Mouse (Mus musculus) limb, embryonic 13.5 days (tissue): ENCODE results near the gene Pkp4. TPM values are rescaled to one million over a fixed set of nuclear protein-coding genes. Genes with fewer than 3 reads are reported as not detected.
A peak's percentile ranks its signal among the peaks of the same experiment; 100 is the strongest.

Experiments used
- ATAC-seq: fragments of 200-750 bp; cut with Nextera tagmentation; 2 replicates; pipeline ENCODE4 v1.8.0; 2017; ENCODE audit warnings: low read depth, moderate number of reproducible peaks, moderate TSS enrichment; ENCODE audit not compliant: low FRiP score
- H3K27ac ChIP-seq: fragments of 300-500 bp; sonication (generic); 2 replicates; pipeline ENCODE4 v1.5.1; 2015; ENCODE audit warnings: inconsistent platforms, mild to moderate bottlenecking, moderate library complexity
- H3K27me3 ChIP-seq: fragments of 300-500 bp; sonication (generic); 2 replicates; pipeline ENCODE4 v1.6.1; 2015; ENCODE audit warnings: mild to moderate bottlenecking, inconsistent platforms
- H3K36me3 ChIP-seq: fragments of 300-500 bp; sonication (generic); 2 replicates; pipeline ENCODE4 v1.6.1; 2015; ENCODE audit warnings: inconsistent platforms, mild to moderate bottlenecking, moderate library complexity
- H3K4me1 ChIP-seq: fragments of 300-500 bp; sonication (generic); 2 replicates; pipeline ENCODE4 v1.6.1; 2015; ENCODE audit warnings: inconsistent platforms
- H3K4me2 ChIP-seq: fragments of 300-500 bp; sonication (generic); replicated peaks from 2 replicates; pipeline ENCODE4 v1.6.1; 2015; ENCODE audit warnings: inconsistent platforms, mild to moderate bottlenecking, moderate library complexity
- H3K4me3 ChIP-seq: fragments of 300-500 bp; sonication (generic); 2 replicates; pipeline ENCODE4 v1.5.1; 2015; ENCODE audit warnings: moderate library complexity, mild to moderate bottlenecking, inconsistent platforms
- H3K9ac ChIP-seq: fragments of 300-500 bp; sonication (generic); 2 replicates; pipeline ENCODE4 v1.6.1; 2015; ENCODE audit warnings: mild to moderate bottlenecking, inconsistent platforms
- H3K9me3 ChIP-seq: fragments of 300-500 bp; sonication (generic); 2 replicates; pipeline ENCODE4 v1.6.1; 2016; ENCODE audit warnings: inconsistent platforms
- WGBS: fragments of 180-500 bp; shearing (Covaris S2); methylation state at CpG from one replicate; pipeline ENCODE4 v1.1.7; 2015; 5-methylcytosine and 5-hydroxymethylcytosine counted together
- polyA plus RNA-seq: library from polyadenylated mRNA; unstranded; fragments of >200 nt; fragmentation: Nextera tagmentation; extraction: Ambion mirVana; gene quantifications from 2 replicates; pipeline ENCODE4 v1.2.1, GENCODE M21; 2015

The Pkp4 gene
- polyA plus RNA-seq, 1 experiment from 2014 or later, result 23.2 TPM

DNA sequence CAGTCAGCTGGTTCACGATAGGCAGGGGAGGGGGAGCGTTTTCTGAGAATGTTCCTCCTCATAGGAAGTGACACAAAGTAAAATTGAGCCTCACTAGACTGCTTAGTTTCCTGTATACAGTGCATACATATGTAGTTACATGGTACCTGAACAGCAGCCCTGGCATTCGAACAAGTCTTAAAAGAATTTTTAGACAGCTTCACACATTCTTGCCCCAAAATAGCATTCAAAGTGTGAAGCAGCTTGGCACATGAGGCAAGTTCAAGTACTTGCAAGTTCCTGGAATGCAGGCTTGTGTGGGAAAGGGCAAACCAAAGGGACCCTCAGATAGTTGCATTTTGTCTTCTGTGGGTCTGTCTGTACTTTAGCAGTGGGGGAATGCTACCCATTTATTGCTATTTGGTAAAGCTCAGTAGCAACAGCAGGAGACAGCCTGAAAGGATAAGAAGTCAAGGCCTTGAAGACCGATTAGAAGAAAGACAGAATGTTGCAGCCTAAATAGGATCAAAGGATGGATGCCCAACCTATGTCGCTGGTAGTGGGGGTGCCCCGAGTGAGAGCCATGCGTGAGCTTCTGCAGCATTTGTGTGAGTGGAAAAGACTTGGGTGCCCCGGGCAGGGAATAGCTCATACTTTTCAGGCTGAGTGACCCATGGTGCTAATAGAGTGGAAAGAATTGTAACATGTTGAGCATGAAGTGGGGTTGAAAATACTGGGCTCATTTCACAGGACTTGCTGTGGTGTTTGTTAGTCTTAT, 124.3 kb downstream of the Pkp4 start:
- Histone ChIP-seq H3K4me1 (peaks cover 12% of the 10 kb centered on the region; the same call in 1 of the 2 replicates), H3K36me3 (no peaks in the 10 kb centered on the region), H3K9me3 (no peaks in the 10 kb centered on the region), H3K9ac (no peak overlapping the region), H3K27ac (no peak overlapping the region), H3K4me2 (no peak overlapping the region), H3K27me3 (no peaks in the 10 kb centered on the region), H3K4me3 (no peak overlapping the region)
- 85% methylated on average over 8 of the region's 8 CpGs for WGBS
- ATAC-seq, result no peak

DNA sequence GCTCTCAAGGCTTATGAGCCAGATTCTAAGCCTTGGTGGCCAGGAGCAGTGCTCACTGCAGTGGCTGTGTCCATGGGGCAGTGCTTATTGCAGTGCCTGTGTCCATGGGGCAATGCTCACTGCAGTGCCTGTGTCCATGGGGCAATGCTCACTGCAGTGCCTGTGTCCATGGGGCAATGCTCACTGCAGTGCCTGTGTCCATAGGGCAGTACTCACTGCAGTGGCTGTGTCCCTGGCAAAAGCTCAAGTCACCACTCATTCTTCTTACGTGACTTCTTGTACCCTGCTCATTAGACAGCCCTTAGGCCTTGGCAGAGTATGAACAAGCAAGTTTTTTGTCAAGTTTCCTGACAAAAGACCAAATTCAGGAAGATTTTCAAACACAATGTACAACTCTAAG, 124.9 kb downstream of the Pkp4 start:
- H3K9ac ChIP-seq, result no peak overlapping the region
- 84% methylated on average over 1 of the region's 1 CpGs for WGBS
- H3K27ac ChIP-seq, result no peak overlapping the region
- H3K36me3 ChIP-seq, result no peaks in the 10 kb centered on the region
- H3K4me2 ChIP-seq, result no peak overlapping the region
- ATAC-seq, result no peak
- no peak overlapping the region for H3K4me3 ChIP-seq
- no peaks in the 10 kb centered on the region for H3K9me3 ChIP-seq
- H3K4me1 ChIP-seq, result peaks cover 19% of the 10 kb centered on the region
- H3K27me3 ChIP-seq, result no peaks in the 10 kb centered on the region

DNA sequence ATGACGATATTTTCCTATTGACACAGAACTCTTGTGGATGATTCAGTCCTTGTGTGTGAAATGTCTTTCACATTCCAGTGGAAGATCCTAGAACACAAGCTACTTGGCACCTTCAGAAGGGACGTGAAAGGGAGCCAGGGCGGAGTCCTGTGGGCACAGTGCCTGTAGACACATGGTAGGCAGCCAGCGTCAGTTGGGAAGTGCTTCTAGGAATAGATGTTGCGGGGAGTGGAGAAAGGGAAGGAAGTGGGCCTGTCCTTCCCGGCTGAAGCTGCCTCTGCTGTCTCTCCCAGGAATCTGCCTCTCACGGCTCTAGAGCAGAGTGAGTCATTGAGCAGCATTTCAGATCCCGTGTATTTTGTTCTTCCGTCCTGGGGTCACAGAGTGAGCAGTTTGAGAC, 125.6 kb downstream of the Pkp4 start:
- Histone ChIP-seq H3K4me2 (no peak overlapping the region), H3K9me3 (no peaks in the 10 kb centered on the region), H3K4me3 (no peak overlapping the region), H3K27me3 (no peaks in the 10 kb centered on the region), H3K9ac (no peak overlapping the region), H3K36me3 (no peaks in the 10 kb centered on the region), H3K4me1 (peaks cover 18% of the 10 kb centered on the region), H3K27ac (no peak overlapping the region)
- WGBS, result 79% methylated on average over 9 of the region's 9 CpGs
- no peak for ATAC-seq

DNA sequence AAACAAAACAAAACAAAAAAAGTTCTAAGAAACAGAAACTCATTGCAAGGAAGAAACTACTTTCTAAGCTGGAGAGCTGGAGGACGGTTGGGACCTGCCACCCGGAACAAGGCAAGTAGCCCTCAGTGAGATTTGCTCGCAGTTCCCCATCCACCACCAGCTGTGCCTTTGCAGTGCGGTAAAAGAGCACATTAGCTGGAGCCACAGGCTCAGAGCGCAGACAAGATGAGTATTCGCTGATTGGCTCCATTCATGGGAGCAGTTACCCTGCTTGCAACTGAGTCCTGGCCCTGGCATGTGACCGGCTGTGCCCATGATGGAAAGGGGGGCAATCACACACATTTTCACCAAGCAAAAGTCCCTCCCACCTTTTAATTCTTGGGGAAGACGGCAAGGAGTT, 127.0 kb downstream of the Pkp4 start:
- Histone ChIP-seq H3K4me2 (no peak overlapping the region), H3K27me3 (no peaks in the 10 kb centered on the region), H3K4me3 (no peak overlapping the region), H3K9ac (no peak overlapping the region), H3K36me3 (no peaks in the 10 kb centered on the region), H3K27ac (no peak overlapping the region), H3K9me3 (no peaks in the 10 kb centered on the region), H3K4me1 (peaks cover 18% of the 10 kb centered on the region)
- WGBS, result 71% methylated on average over 8 of the region's 8 CpGs
- ATAC-seq, result no peak

DNA sequence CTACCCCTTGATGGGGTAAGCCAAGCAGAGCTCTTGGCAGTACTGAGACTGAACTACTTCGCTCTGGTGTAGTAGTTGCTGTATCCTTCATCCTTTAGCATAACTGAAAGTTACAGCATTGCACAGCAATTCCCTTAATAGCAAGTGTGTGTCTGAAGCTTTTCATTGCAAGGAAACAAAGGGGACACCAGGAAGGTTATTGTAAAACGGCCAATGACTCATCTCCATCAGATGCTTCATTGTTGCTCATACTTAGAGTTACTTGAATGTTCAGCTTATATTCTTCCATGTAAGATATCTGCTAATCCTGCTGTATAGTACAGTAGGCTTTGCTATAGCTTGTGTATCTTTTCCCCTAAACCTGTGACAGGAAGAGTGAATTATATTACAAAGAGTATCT, 128.8 kb downstream of the Pkp4 start:
- Histone ChIP-seq H3K9me3 (no peaks in the 10 kb centered on the region), H3K36me3 (no peaks in the 10 kb centered on the region), H3K9ac (no peak overlapping the region), H3K4me2 (no peak overlapping the region), H3K4me3 (no peak overlapping the region), H3K4me1 (peaks cover 18% of the 10 kb centered on the region), H3K27me3 (no peaks in the 10 kb centered on the region), H3K27ac (no peak overlapping the region)
- WGBS, result 90% methylated on average over 2 of the region's 2 CpGs
- no peak for ATAC-seq

DNA sequence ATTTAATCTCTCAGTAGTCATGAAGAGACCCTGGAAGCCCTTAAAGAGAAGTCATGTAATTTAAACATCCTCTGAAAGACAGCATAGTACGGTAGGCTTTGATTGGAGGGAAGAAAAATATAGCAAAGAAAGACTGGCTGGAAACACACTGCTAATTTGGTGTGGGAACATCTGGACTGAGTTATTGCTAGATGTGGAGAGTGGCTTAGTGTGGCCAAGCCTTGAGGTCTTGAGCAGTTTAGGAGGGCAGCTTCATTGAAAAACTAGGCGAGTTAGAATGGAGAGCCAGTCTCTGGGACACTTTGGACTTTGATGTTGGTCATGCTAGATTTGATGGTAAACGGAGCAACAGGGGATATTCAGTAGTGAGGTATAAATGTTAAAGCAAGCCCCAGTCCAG, 129.7 kb downstream of the Pkp4 start:
- no peak overlapping the region for H3K4me3 ChIP-seq
- peaks cover 15% of the 10 kb centered on the region for H3K4me1 ChIP-seq
- no peaks in the 10 kb centered on the region for H3K36me3 ChIP-seq
- no peak overlapping the region for H3K4me2 ChIP-seq
- no peak for ATAC-seq
- no peaks in the 10 kb centered on the region for H3K27me3 ChIP-seq
- no peak overlapping the region for H3K27ac ChIP-seq
- H3K9me3 ChIP-seq, result no peaks in the 10 kb centered on the region
- no peak overlapping the region for H3K9ac ChIP-seq
- 20% methylated on average over 3 of the region's 3 CpGs for WGBS

DNA sequence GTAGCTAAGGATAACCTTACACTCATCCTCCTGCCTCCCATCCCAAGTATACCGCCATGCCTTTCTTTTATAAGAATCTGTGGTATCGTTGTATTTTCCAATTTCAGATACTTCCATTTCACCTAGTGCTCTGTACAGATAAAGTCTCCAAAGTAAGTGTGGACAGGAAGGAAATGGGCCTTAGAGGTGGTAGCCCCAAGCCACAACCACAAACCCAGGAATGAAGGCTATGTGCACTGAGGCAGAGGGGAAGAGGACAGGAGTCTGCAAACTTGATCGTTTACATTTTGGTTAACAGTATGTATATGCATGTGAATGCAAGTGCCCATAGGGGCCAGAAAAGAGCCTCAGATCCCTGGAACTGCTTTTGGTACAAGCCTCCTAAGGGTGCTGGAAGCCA, 139.2 kb downstream of the Pkp4 start:
- Histone ChIP-seq H3K27me3 (no peaks in the 10 kb centered on the region), H3K4me2 (no peak overlapping the region), H3K9me3 (no peaks in the 10 kb centered on the region), H3K4me3 (no peak overlapping the region), H3K36me3 (no peaks in the 10 kb centered on the region), H3K27ac (no peak overlapping the region), H3K4me1 (no peaks in the 10 kb centered on the region), H3K9ac (no peak overlapping the region)
- WGBS, result 81% methylated on average over 3 of the region's 3 CpGs
- ATAC-seq, result no peak

DNA sequence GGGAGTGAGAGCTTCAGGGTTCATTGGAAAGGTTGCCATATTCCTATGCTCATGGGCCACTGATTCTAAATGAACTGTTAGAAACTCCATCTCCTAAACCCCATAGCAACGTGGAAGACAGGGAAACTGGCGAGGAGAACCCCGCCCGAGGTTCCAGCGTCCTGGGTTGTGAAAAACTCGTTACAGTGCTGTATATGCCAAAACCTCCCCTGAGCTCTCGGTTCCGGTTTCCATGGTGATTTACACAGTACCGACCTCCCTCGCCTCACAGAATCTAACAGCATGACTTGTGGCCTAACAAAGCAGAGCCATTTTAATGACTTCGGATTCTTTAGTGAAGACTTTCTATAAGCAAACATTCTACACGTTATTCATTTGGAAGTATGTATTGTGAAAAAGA, 141.0 kb downstream of the Pkp4 start:
- WGBS, result 56% methylated on average over 12 of the region's 12 CpGs
- Histone ChIP-seq H3K9me3 (no peaks in the 10 kb centered on the region), H3K4me1 (no peaks in the 10 kb centered on the region), H3K27me3 (no peaks in the 10 kb centered on the region), H3K4me2 (no peak overlapping the region), H3K36me3 (peaks cover 12% of the 10 kb centered on the region), H3K9ac (no peak overlapping the region), H3K4me3 (no peak overlapping the region), H3K27ac (no peak overlapping the region)
- ATAC-seq, result peak; percentile 67; the same call in 1 of the 2 replicates

DNA sequence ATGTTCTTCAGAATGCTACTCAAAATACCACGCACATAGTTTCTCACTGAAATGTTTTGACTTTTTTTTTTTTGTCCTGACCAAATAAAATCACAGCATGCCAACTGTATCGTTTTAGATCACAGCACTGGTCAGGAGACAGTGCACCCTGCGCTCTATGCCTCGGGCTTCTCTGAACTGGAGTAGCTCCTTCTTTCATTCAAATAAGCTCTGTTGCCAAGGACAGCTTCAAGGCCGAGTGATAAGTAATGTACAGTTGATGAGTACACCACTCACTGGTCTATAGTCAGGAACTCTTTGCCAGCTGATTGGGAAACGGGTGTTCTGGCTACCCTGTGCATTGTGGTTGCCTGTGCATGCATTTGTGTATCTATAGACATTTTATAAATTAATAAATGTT, 141.8 kb downstream of the Pkp4 start:
- no peaks in the 10 kb centered on the region for H3K27me3 ChIP-seq
- no peak for ATAC-seq
- WGBS, result 88% methylated on average over 6 of the region's 6 CpGs
- H3K27ac ChIP-seq, result no peak overlapping the region
- peaks cover 20% of the 10 kb centered on the region for H3K36me3 ChIP-seq
- H3K9ac ChIP-seq, result no peak overlapping the region
- H3K4me1 ChIP-seq, result no peaks in the 10 kb centered on the region
- H3K9me3 ChIP-seq, result no peaks in the 10 kb centered on the region
- no peak overlapping the region for H3K4me3 ChIP-seq
- H3K4me2 ChIP-seq, result no peak overlapping the region

DNA sequence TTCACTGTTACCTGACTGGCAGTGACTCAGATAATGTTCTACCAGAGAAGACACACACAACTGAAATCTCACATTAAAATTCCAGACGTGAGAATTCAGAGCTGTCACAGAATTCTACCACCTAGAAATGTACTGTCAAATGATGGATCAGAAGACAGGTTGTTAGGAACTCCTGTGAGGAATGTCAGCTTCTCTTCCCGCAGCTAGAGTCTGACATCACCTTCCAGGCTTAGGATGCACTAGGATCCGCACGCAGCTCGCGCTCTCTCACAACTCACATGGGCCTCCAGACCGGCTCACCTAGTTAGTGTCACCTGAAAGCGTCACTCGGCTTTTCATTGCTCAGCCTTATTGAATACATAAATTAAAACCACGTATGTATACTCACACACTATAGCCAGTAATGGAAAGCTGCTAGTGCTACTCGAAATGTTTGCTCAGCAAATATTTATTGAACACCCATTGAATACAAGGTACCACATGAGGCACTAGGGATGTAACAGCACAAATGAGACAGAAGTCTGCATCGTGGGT, 142.9 kb downstream of the Pkp4 start:
- Histone ChIP-seq H3K36me3 (peaks cover 31% of the 10 kb centered on the region), H3K4me2 (no peak overlapping the region), H3K27me3 (no peaks in the 10 kb centered on the region), H3K9ac (no peak overlapping the region), H3K27ac (no peak overlapping the region), H3K9me3 (no peaks in the 10 kb centered on the region), H3K4me1 (no peaks in the 10 kb centered on the region), H3K4me3 (no peak overlapping the region)
- no peak for ATAC-seq
- WGBS, result 87% methylated on average over 12 of the region's 12 CpGs

DNA sequence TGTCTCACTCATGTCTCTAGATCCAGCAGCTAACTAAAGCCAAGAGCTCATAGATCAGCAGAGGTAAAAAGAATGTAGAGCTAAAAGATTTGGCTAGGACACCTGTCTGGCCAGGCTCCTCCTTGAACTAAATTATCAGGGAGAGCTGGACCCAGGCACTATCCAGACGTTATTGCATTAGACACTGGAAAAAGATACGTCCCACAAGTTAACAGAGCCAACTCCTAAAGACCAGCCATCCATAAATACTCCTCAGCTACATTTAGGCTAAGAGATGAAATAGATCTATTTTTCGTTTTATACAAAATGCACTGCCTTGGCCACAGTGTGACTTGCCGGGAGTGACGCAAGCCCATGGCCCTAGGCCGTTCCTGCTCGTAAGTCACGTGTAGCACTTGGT, 146.7 kb downstream of the Pkp4 start:
- no peak overlapping the region for H3K27ac ChIP-seq
- H3K4me3 ChIP-seq, result no peak overlapping the region
- no peak overlapping the region for H3K4me2 ChIP-seq
- no peaks in the 10 kb centered on the region for H3K9me3 ChIP-seq
- 86% methylated on average over 8 of the region's 8 CpGs for WGBS
- no peak for ATAC-seq
- no peak overlapping the region for H3K9ac ChIP-seq
- peaks cover 53% of the 10 kb centered on the region for H3K36me3 ChIP-seq
- H3K27me3 ChIP-seq, result no peaks in the 10 kb centered on the region
- H3K4me1 ChIP-seq, result no peaks in the 10 kb centered on the region

DNA sequence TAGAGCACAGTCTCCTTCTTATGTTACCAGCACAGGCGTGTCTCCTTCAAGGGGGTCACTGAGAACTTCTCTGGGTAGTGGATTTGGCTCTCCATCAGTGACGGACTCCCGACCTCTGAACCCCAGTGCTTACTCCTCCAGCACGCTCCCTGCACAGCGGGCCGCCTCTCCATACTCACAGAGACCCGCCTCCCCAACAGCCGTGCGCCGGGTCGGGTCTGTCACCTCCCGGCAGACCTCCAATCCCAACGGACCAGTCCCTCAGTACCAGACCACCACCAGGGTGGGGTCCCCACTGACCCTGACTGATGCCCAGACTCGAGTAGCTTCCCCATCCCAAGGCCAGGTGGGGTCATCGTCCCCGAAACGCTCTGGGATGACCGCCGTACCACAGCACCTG, 147.4 kb downstream of the Pkp4 start:
- no peak for ATAC-seq
- H3K9me3 ChIP-seq, result no peaks in the 10 kb centered on the region

DNA sequence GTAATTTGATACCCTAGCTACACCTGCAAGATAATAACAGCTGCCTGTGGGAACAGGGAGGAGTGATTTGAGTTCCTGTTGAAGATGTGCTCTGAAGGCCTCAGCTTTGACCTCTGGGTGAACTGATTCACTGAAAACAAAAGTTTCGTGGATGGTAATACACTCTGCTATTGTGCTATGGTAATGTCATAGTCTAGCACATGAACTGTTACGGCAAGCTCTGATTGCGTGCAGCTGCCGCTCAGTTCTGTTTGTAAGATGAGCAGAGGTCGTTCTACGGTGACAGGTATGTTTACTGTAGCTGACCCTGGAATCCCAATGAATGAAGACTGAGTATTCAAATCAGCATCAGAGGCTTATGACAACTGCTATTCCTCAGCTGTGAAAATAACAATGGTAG, 152.6 kb downstream of the Pkp4 start:
- Histone ChIP-seq H3K4me1 (no peaks in the 10 kb centered on the region), H3K9ac (no peak overlapping the region), H3K9me3 (peaks cover 4% of the 10 kb centered on the region), H3K27ac (no peak overlapping the region), H3K4me3 (no peak overlapping the region), H3K36me3 (peaks cover 44% of the 10 kb centered on the region), H3K27me3 (no peaks in the 10 kb centered on the region), H3K4me2 (no peak overlapping the region)
- 81% methylated on average over 6 of the region's 6 CpGs for WGBS
- no peak for ATAC-seq

More for the DNA sequence above, 147.4 kb downstream of the Pkp4 start:
- Histone ChIP-seq H3K4me2 (no peak overlapping the region), H3K27me3 (no peaks in the 10 kb centered on the region), H3K27ac (no peak overlapping the region), H3K9ac (no peak overlapping the region), H3K4me3 (no peak overlapping the region), H3K36me3 (peaks cover 55% of the 10 kb centered on the region), H3K4me1 (no peaks in the 10 kb centered on the region)
- 95% methylated on average over 19 of the region's 19 CpGs for WGBS
